Mouse (Mus musculus) bone marrow, adult 2 months (tissue): ENCODE results near the gene Nkd2.

Experiments
- CTCF ChIP-seq: fragments of 200-500 bp; IDR thresholded peaks from 2 replicates; pipeline ENCODE4 v1.5.1; 2011; ENCODE audit warnings: low read length, control low read depth; ENCODE audit not compliant: control insufficient read depth, insufficient read depth
- POLR2A ChIP-seq: fragments of 200-500 bp; IDR thresholded peaks from 2 replicates; pipeline ENCODE4 v1.6.1; 2011; ENCODE audit warnings: low read depth, mild to moderate bottlenecking, control low read depth, low read length, borderline replicate concordance; ENCODE audit not compliant: control insufficient read depth

DNA sequence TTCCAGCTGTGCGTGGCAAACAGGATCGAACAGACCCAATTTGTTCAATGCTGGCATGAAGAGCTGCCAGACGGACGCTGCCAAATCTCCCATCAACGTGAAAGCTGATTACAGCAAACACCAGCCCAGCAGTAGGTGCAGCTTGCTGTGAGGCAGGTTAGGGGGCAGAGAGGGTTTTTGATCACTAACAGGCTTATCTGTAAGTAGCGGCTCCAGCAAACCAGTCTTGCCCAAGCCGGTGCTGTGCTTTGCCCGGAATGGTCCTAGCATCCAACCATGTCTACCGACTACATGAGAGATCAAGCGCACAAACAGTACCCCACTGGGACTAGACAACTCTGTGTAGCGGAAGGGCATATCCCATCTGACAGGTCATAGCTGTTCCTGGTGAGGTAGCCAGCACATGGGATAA, 8.3 kb downstream of the Nkd2 start:
- TF ChIP-seq POLR2A (no peak), CTCF (no peak)
